Mouse (Mus musculus): ENCODE measurements around the gene Gm1043. TPM values are rescaled to one million over a fixed set of nuclear protein-coding genes. Genes with fewer than 3 reads are reported as not detected.

The Gm1043 gene
- polyA plus RNA-seq (2014; fragmentation: Nextera tagmentation; extraction: Ambion mirVana): not detected in 2 replicates

- Histone ChIP-seq H3K9me3 (replicated peaks; ENCODE audit: control insufficient read depth, low read length) (no peaks in the 10 kb centered on the region), H3K36me3 (replicated peaks; ENCODE audit: control insufficient read depth, insufficient read depth, low read depth, low read length) (no peaks in the 10 kb centered on the region), H3K27ac (replicated peaks; ENCODE audit: low read depth, low read length) (no peak within 1 kb of the TSS), H3K4me3 (ENCODE audit: low read depth, low read length) (no peak within 1 kb of the TSS), H3K9ac (replicated peaks; ENCODE audit: low read length) (no peak within 1 kb of the TSS), H3K27me3 (ENCODE audit: control insufficient read depth, insufficient read depth, low read length) (peaks cover 2% of the 10 kb centered on the region), H3K4me1 (ENCODE audit: control insufficient read depth, insufficient read depth, low read length) (no peaks in the 10 kb centered on the region), H3K4me2 (ENCODE audit: low read depth, low read length) (no peak within 1 kb of the TSS)
- no peak for DNase-seq (ENCODE audit: low spot score)
- 90% methylated on average over 16 of the region's 16 CpGs for WGBS
- ATAC-seq (replicated peaks; ENCODE audit: insufficient number of reproducible peaks, low FRiP score, low TSS enrichment, low read depth): no peak
Measured at GRCm38 (mm10) chr5:37085241-37085640, at the start of gene Gm1043. Gene Gm1043 (plus strand): TSS chr5:37085370.

- WGBS: 83% methylated on average over 6 of the region's 6 CpGs
- H3K4me3 ChIP-seq (ENCODE audit: low read depth, low read length): no peak overlapping the region
- no peak overlapping the region for H3K9ac ChIP-seq (replicated peaks; ENCODE audit: low read length)
- no peaks in the 10 kb centered on the region for H3K36me3 ChIP-seq (replicated peaks; ENCODE audit: control insufficient read depth, insufficient read depth, low read depth, low read length)
- no peaks in the 10 kb centered on the region; the same call in 1 of the 2 replicates for H3K4me1 ChIP-seq (ENCODE audit: control insufficient read depth, insufficient read depth, low read length)
- ATAC-seq (replicated peaks; ENCODE audit: insufficient number of reproducible peaks, low FRiP score, low TSS enrichment, low read depth) (no peak), DNase-seq (ENCODE audit: low spot score) (no peak)
- no peak overlapping the region for H3K27ac ChIP-seq (replicated peaks; ENCODE audit: low read depth, low read length)
- H3K4me2 ChIP-seq (ENCODE audit: low read depth, low read length): no peak overlapping the region
- H3K27me3 ChIP-seq (ENCODE audit: control insufficient read depth, insufficient read depth, low read length): peaks cover 5% of the 10 kb centered on the region
- no peaks in the 10 kb centered on the region for H3K9me3 ChIP-seq (replicated peaks; ENCODE audit: control insufficient read depth, low read length)
Measured at GRCm38 (mm10) chr5:37035896-37036295, 49.3 kb upstream of the Gm1043 start.

GRCm38 (mm10) chr5:37036884-37037283, 48.3 kb upstream of the Gm1043 start:
- Histone ChIP-seq H3K9me3 (replicated peaks; ENCODE audit: control insufficient read depth, low read length) (no peaks in the 10 kb centered on the region), H3K9ac (replicated peaks; ENCODE audit: low read length) (no peak overlapping the region), H3K4me2 (ENCODE audit: low read depth, low read length) (no peak overlapping the region), H3K27ac (replicated peaks; ENCODE audit: low read depth, low read length) (no peak overlapping the region), H3K4me3 (ENCODE audit: low read depth, low read length) (no peak overlapping the region), H3K27me3 (ENCODE audit: control insufficient read depth, insufficient read depth, low read length) (no peaks in the 10 kb centered on the region; the same call in 1 of the 2 replicates), H3K4me1 (ENCODE audit: control insufficient read depth, insufficient read depth, low read length) (no peaks in the 10 kb centered on the region; the same call in 1 of the 2 replicates), H3K36me3 (replicated peaks; ENCODE audit: control insufficient read depth, insufficient read depth, low read depth, low read length) (no peaks in the 10 kb centered on the region)
- ATAC-seq (replicated peaks; ENCODE audit: insufficient number of reproducible peaks, low FRiP score, low TSS enrichment, low read depth) (no peak), DNase-seq (ENCODE audit: low spot score) (no peak)
- WGBS: 75% methylated on average over 3 of the region's 3 CpGs

GRCm38 (mm10) chr5:37039908-37040307, 45.3 kb upstream of the Gm1043 start:
- H3K9me3 ChIP-seq (replicated peaks; ENCODE audit: control insufficient read depth, low read length): no peaks in the 10 kb centered on the region
- no peak overlapping the region for H3K4me3 ChIP-seq (ENCODE audit: low read depth, low read length)
- ATAC-seq (replicated peaks; ENCODE audit: insufficient number of reproducible peaks, low FRiP score, low TSS enrichment, low read depth): no peak
- no peak overlapping the region for H3K9ac ChIP-seq (replicated peaks; ENCODE audit: low read length)
- no peak overlapping the region for H3K4me2 ChIP-seq (ENCODE audit: low read depth, low read length)
- DNase-seq (ENCODE audit: low spot score): no peak
- no peaks in the 10 kb centered on the region; the same call in 1 of the 2 replicates for H3K27me3 ChIP-seq (ENCODE audit: control insufficient read depth, insufficient read depth, low read length)
- no peaks in the 10 kb centered on the region; the same call in 1 of the 2 replicates for H3K4me1 ChIP-seq (ENCODE audit: control insufficient read depth, insufficient read depth, low read length)
- 78% methylated on average over 6 of the region's 6 CpGs for WGBS
- H3K27ac ChIP-seq (replicated peaks; ENCODE audit: low read depth, low read length): no peak overlapping the region
- no peaks in the 10 kb centered on the region for H3K36me3 ChIP-seq (replicated peaks; ENCODE audit: control insufficient read depth, insufficient read depth, low read depth, low read length)

- DNase-seq (ENCODE audit: low spot score): peak; percentile 26
- H3K9me3 ChIP-seq (replicated peaks; ENCODE audit: control insufficient read depth, low read length): no peaks in the 10 kb centered on the region
- H3K4me3 ChIP-seq (ENCODE audit: low read depth, low read length): no peak overlapping the region
Measured at GRCm38 (mm10) chr5:37040711-37041110, 44.5 kb upstream of the Gm1043 start.

GRCm38 (mm10) chr5:37041651-37042050, 43.5 kb upstream of the Gm1043 start:
- 66% methylated on average over 6 of the region's 6 CpGs for WGBS
- Histone ChIP-seq H3K4me3 (ENCODE audit: low read depth, low read length) (no peak overlapping the region), H3K9me3 (replicated peaks; ENCODE audit: control insufficient read depth, low read length) (no peaks in the 10 kb centered on the region), H3K27me3 (ENCODE audit: control insufficient read depth, insufficient read depth, low read length) (no peaks in the 10 kb centered on the region; the same call in 1 of the 2 replicates), H3K36me3 (replicated peaks; ENCODE audit: control insufficient read depth, insufficient read depth, low read depth, low read length) (no peaks in the 10 kb centered on the region), H3K9ac (replicated peaks; ENCODE audit: low read length) (no peak overlapping the region), H3K4me1 (ENCODE audit: control insufficient read depth, insufficient read depth, low read length) (no peaks in the 10 kb centered on the region; the same call in 1 of the 2 replicates), H3K27ac (replicated peaks; ENCODE audit: low read depth, low read length) (no peak overlapping the region), H3K4me2 (ENCODE audit: low read depth, low read length) (no peak overlapping the region)
- no peak for ATAC-seq (replicated peaks; ENCODE audit: insufficient number of reproducible peaks, low FRiP score, low TSS enrichment, low read depth)
- DNase-seq (ENCODE audit: low spot score): no peak

More at GRCm38 (mm10) chr5:37040711-37041110, 44.5 kb upstream of the Gm1043 start:
- Histone ChIP-seq H3K27ac (replicated peaks; ENCODE audit: low read depth, low read length) (no peak overlapping the region), H3K36me3 (replicated peaks; ENCODE audit: control insufficient read depth, insufficient read depth, low read depth, low read length) (no peaks in the 10 kb centered on the region), H3K4me2 (ENCODE audit: low read depth, low read length) (no peak overlapping the region), H3K4me1 (ENCODE audit: control insufficient read depth, insufficient read depth, low read length) (no peaks in the 10 kb centered on the region; the same call in 1 of the 2 replicates), H3K9ac (replicated peaks; ENCODE audit: low read length) (no peak overlapping the region), H3K27me3 (ENCODE audit: control insufficient read depth, insufficient read depth, low read length) (no peaks in the 10 kb centered on the region; the same call in 1 of the 2 replicates)
- 17% methylated on average over 9 of the region's 9 CpGs for WGBS
- ATAC-seq (replicated peaks; ENCODE audit: insufficient number of reproducible peaks, low FRiP score, low TSS enrichment, low read depth): no peak

- Histone ChIP-seq H3K27ac (replicated peaks; ENCODE audit: low read depth, low read length) (no peak overlapping the region), H3K4me3 (ENCODE audit: low read depth, low read length) (no peak overlapping the region), H3K4me2 (ENCODE audit: low read depth, low read length) (no peak overlapping the region), H3K9ac (replicated peaks; ENCODE audit: low read length) (no peak overlapping the region), H3K27me3 (ENCODE audit: control insufficient read depth, insufficient read depth, low read length) (no peaks in the 10 kb centered on the region; the same call in 1 of the 2 replicates), H3K9me3 (replicated peaks; ENCODE audit: control insufficient read depth, low read length) (no peaks in the 10 kb centered on the region), H3K36me3 (replicated peaks; ENCODE audit: control insufficient read depth, insufficient read depth, low read depth, low read length) (no peaks in the 10 kb centered on the region), H3K4me1 (ENCODE audit: control insufficient read depth, insufficient read depth, low read length) (no peaks in the 10 kb centered on the region; the same call in 1 of the 2 replicates)
- WGBS: 28% methylated on average over 4 of the region's 4 CpGs
- ATAC-seq (replicated peaks; ENCODE audit: insufficient number of reproducible peaks, low FRiP score, low TSS enrichment, low read depth) (no peak), DNase-seq (ENCODE audit: low spot score) (peak; percentile 21)
Measured at GRCm38 (mm10) chr5:37042934-37043333, 42.2 kb upstream of the Gm1043 start.

GRCm38 (mm10) chr5:37044793-37045192, 40.4 kb upstream of the Gm1043 start:
- H3K9me3 ChIP-seq (replicated peaks; ENCODE audit: control insufficient read depth, low read length): no peaks in the 10 kb centered on the region
- no peak overlapping the region for H3K9ac ChIP-seq (replicated peaks; ENCODE audit: low read length)
- H3K4me2 ChIP-seq (ENCODE audit: low read depth, low read length): no peak overlapping the region
- H3K27ac ChIP-seq (replicated peaks; ENCODE audit: low read depth, low read length): no peak overlapping the region
- H3K27me3 ChIP-seq (ENCODE audit: control insufficient read depth, insufficient read depth, low read length): no peaks in the 10 kb centered on the region; the same call in 1 of the 2 replicates
- ATAC-seq (replicated peaks; ENCODE audit: insufficient number of reproducible peaks, low FRiP score, low TSS enrichment, low read depth): no peak
- H3K36me3 ChIP-seq (replicated peaks; ENCODE audit: control insufficient read depth, insufficient read depth, low read depth, low read length): no peaks in the 10 kb centered on the region
- DNase-seq (ENCODE audit: low spot score): no peak
- H3K4me3 ChIP-seq (ENCODE audit: low read depth, low read length): no peak overlapping the region
- no peaks in the 10 kb centered on the region; the same call in 1 of the 2 replicates for H3K4me1 ChIP-seq (ENCODE audit: control insufficient read depth, insufficient read depth, low read length)
- 81% methylated on average over 2 of the region's 2 CpGs for whole genome bisulfite sequencing

Data from embryonic facial prominence, embryonic 11.5 days (tissue).